Mouse (Mus musculus): ENCODE measurements at regions not wholly inside any gene's neighbourhood (a gene's known extent, or its start where the extent isn't known, plus 50 kb on each side); places are given as distances from the start of the nearest gene placed in this dataset.

GRCm38 (mm10) chr4:125194298-125194697 lies 66.7 kb upstream of the Zc3h12a start:
- H3K4me3 ChIP-seq, result no peak overlapping the region
- ATAC-seq (ENCODE audit: low FRiP score), result peak; percentile 15; the same call in 1 of the 2 replicates
- no peaks in the 10 kb centered on the region for H3K36me3 ChIP-seq
- no peak overlapping the region for H3K9ac ChIP-seq
- peaks cover 23% of the 10 kb centered on the region for H3K4me1 ChIP-seq
- H3K27me3 ChIP-seq, result peaks cover 19% of the 10 kb centered on the region; the same call in 1 of the 2 replicates
- peak overlapping the region; percentile 3; the same call in 1 of the 2 replicates for H3K4me2 ChIP-seq (replicated peaks)
- H3K9me3 ChIP-seq (replicated peaks), result no peaks in the 10 kb centered on the region
- 56% methylated on average over 12 of the region's 12 CpGs for WGBS
- peak overlapping the region; percentile 66; the same call in 1 of the 2 replicates for H3K27ac ChIP-seq

- no peak overlapping the region for H3K27ac ChIP-seq
- H3K36me3 ChIP-seq, result no peaks in the 10 kb centered on the region
- no peak overlapping the region for H3K4me3 ChIP-seq
- WGBS, result 87% methylated on average over 9 of the region's 9 CpGs
- no peak overlapping the region for H3K9ac ChIP-seq
- H3K4me1 ChIP-seq, result peaks cover 20% of the 10 kb centered on the region
- no peaks in the 10 kb centered on the region for H3K9me3 ChIP-seq (replicated peaks)
- no peak overlapping the region for H3K4me2 ChIP-seq (replicated peaks)
- no peak for ATAC-seq (ENCODE audit: low FRiP score)
- peaks cover 12% of the 10 kb centered on the region; the same call in 1 of the 2 replicates for H3K27me3 ChIP-seq
Measured at GRCm38 (mm10) chr4:125191680-125192079, 64.0 kb upstream of the Zc3h12a start.

GRCm38 (mm10) chr4:125191010-125191409 lies 63.4 kb upstream of the Zc3h12a start:
- H3K4me2 ChIP-seq (replicated peaks), result no peak overlapping the region
- H3K4me3 ChIP-seq, result no peak overlapping the region
- no peaks in the 10 kb centered on the region for H3K9me3 ChIP-seq (replicated peaks)
- H3K9ac ChIP-seq, result no peak overlapping the region
- ATAC-seq (ENCODE audit: low FRiP score), result 0 out of 2 replicates have a peak, but pooled peaks have one; percentile 26
- no peak overlapping the region for H3K27ac ChIP-seq
- peaks cover 7% of the 10 kb centered on the region; the same call in 1 of the 2 replicates for H3K27me3 ChIP-seq
- H3K4me1 ChIP-seq, result peaks cover 22% of the 10 kb centered on the region
- H3K36me3 ChIP-seq, result no peaks in the 10 kb centered on the region
- 14% methylated on average over 11 of the region's 11 CpGs for WGBS

GRCm38 (mm10) chr4:125189971-125190370 lies 62.3 kb upstream of the Zc3h12a start:
- Histone ChIP-seq H3K9me3 (replicated peaks) (no peaks in the 10 kb centered on the region), H3K4me1 (peaks cover 17% of the 10 kb centered on the region), H3K27me3 (0 out of 2 replicates have a peak, but pooled peaks cover 3% of the 10 kb centered on the region), H3K4me2 (replicated peaks) (no peak overlapping the region), H3K9ac (no peak overlapping the region), H3K4me3 (no peak overlapping the region), H3K36me3 (no peaks in the 10 kb centered on the region), H3K27ac (no peak overlapping the region)
- no peak for ATAC-seq (ENCODE audit: low FRiP score)

- Histone ChIP-seq H3K4me3 (no peak overlapping the region), H3K9ac (no peak overlapping the region), H3K9me3 (replicated peaks) (no peaks in the 10 kb centered on the region), H3K27me3 (0 out of 2 replicates have a peak, but pooled peaks cover 3% of the 10 kb centered on the region), H3K4me2 (replicated peaks) (no peak overlapping the region), H3K36me3 (no peaks in the 10 kb centered on the region), H3K27ac (0 out of 2 replicates have a peak overlapping the region, but pooled peaks have one; percentile 25), H3K4me1 (peaks cover 6% of the 10 kb centered on the region)
- ATAC-seq (ENCODE audit: low FRiP score), result no peak
- 60% methylated on average over 9 of the region's 9 CpGs for WGBS
Measured at GRCm38 (mm10) chr4:125186246-125186645, 58.6 kb upstream of the Zc3h12a start.

- Histone ChIP-seq H3K36me3 (no peaks in the 10 kb centered on the region), H3K4me2 (replicated peaks) (no peak overlapping the region), H3K27me3 (0 out of 2 replicates have a peak, but pooled peaks cover 3% of the 10 kb centered on the region), H3K27ac (no peak overlapping the region), H3K4me1 (0 out of 2 replicates have a peak, but pooled peaks cover 2% of the 10 kb centered on the region), H3K9me3 (replicated peaks) (no peaks in the 10 kb centered on the region), H3K4me3 (no peak overlapping the region), H3K9ac (no peak overlapping the region)
- 85% methylated on average over 5 of the region's 5 CpGs for WGBS
- no peak for ATAC-seq (ENCODE audit: low FRiP score)
Measured at GRCm38 (mm10) chr4:125185076-125185475, 57.4 kb upstream of the Zc3h12a start.

GRCm38 (mm10) chr4:125180947-125181346 lies 53.3 kb upstream of the Zc3h12a start:
- Histone ChIP-seq H3K27me3 (0 out of 2 replicates have a peak, but pooled peaks cover 3% of the 10 kb centered on the region), H3K4me1 (no peaks in the 10 kb centered on the region), H3K4me2 (replicated peaks) (no peak overlapping the region), H3K4me3 (no peak overlapping the region), H3K9ac (no peak overlapping the region), H3K36me3 (no peaks in the 10 kb centered on the region), H3K27ac (no peak overlapping the region), H3K9me3 (replicated peaks) (no peaks in the 10 kb centered on the region)
- 81% methylated on average over 6 of the region's 6 CpGs for WGBS
- no peak for ATAC-seq (ENCODE audit: low FRiP score)

GRCm38 (mm10) chr4:125178552-125178951 lies 50.9 kb upstream of the Zc3h12a start:
- no peak overlapping the region for H3K4me3 ChIP-seq
- H3K4me1 ChIP-seq, result peaks cover 4% of the 10 kb centered on the region; the same call in 1 of the 2 replicates
- ATAC-seq (ENCODE audit: low FRiP score), result no peak
- H3K27me3 ChIP-seq, result no peaks in the 10 kb centered on the region
- H3K9ac ChIP-seq, result no peak overlapping the region
- H3K9me3 ChIP-seq (replicated peaks), result no peaks in the 10 kb centered on the region
- no peak overlapping the region for H3K4me2 ChIP-seq (replicated peaks)
- no peak overlapping the region for H3K27ac ChIP-seq
- H3K36me3 ChIP-seq, result no peaks in the 10 kb centered on the region
- WGBS, result 99% methylated on average over 3 of the region's 3 CpGs

GRCm38 (mm10) chr4:125177666-125178065 lies 50.0 kb upstream of the Zc3h12a start:
- H3K27ac ChIP-seq, result no peak overlapping the region
- ATAC-seq (ENCODE audit: low FRiP score), result no peak
- H3K36me3 ChIP-seq, result no peaks in the 10 kb centered on the region
- H3K9me3 ChIP-seq (replicated peaks), result no peaks in the 10 kb centered on the region
- no peaks in the 10 kb centered on the region for H3K27me3 ChIP-seq
- no peak overlapping the region for H3K4me3 ChIP-seq
- peaks cover 4% of the 10 kb centered on the region; the same call in 1 of the 2 replicates for H3K4me1 ChIP-seq
- H3K9ac ChIP-seq, result no peak overlapping the region
- 55% methylated on average over 6 of the region's 6 CpGs for WGBS
- H3K4me2 ChIP-seq (replicated peaks), result no peak overlapping the region
